17 mouse cellular contexts compared by ENCODE assay signal in the genomic region with DNA sequence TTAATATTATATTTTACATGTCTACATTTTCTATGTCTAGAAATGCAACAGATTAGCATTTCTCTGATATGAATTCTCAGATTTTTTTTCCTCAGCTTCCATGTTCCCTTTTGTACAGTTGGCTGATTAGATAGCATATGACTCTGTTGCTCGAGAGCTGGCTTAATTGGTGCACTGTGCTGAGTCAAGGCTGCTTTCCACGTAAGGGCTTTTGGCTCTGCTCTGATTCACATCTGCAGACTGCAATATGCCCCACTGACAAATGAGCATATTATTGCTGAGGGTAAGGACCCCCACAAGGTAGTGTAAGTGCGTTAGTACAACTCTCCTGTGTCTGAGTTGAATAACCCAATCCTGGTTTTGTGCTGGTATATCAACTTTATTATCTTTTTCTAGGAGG.
"Had no signal": no experiment of that assay in that cellular context is flagged by ENCODE, and none has a peak within 500 bp of the region (broad histone marks: within the 10 kb centered on the region; RNA-seq: fewer than 3 reads in every experiment).

No protein-coding gene starts in this region.

- H3K27me3 ChIP-seq: limb, embryonic 12.5 days; liver, embryonic 13.5 days; lung, embryonic 15.5 days; megakaryocyte, embryonic 14.5 days; midbrain, embryonic 12.5 days; neural tube, embryonic 13.5 days had no signal

- H3K36me3 ChIP-seq: limb, embryonic 12.5 days; liver, embryonic 13.5 days; lung, embryonic 15.5 days; midbrain, embryonic 12.5 days; neural tube, embryonic 13.5 days had no signal

- H3K4me3 ChIP-seq: limb, embryonic 12.5 days; liver, embryonic 13.5 days; lung, embryonic 15.5 days; megakaryocyte, embryonic 14.5 days; midbrain, embryonic 12.5 days; neural tube, embryonic 13.5 days had no signal

- H3K27ac ChIP-seq: limb, embryonic 12.5 days; liver, embryonic 13.5 days; lung, embryonic 15.5 days; macrophage; midbrain, embryonic 12.5 days; neural tube, embryonic 13.5 days had no signal

- H3K4me1 ChIP-seq: limb, embryonic 12.5 days; liver, embryonic 13.5 days; lung, embryonic 15.5 days; megakaryocyte, embryonic 14.5 days; midbrain, embryonic 12.5 days; neural tube, embryonic 13.5 days had no signal

- DNase-seq: kidney, adult 8-10 months; kidney, postnatal 36 days; layer of hippocampus, adult 9-11 months; layer of hippocampus, postnatal 36 days; liver; liver, embryonic 13.5 days; liver, postnatal 0 days; lung, postnatal 14 days; right cerebral cortex, adult 18-20 months; right cerebral cortex, postnatal 25 days; thymus, postnatal 36 days had no signal

- H3K4me2 ChIP-seq: limb, embryonic 12.5 days; liver, embryonic 13.5 days; lung, embryonic 15.5 days; midbrain, embryonic 12.5 days; neural tube, embryonic 13.5 days had no signal

- H3K9me3 ChIP-seq: limb, embryonic 12.5 days; liver, embryonic 13.5 days; lung, embryonic 15.5 days; megakaryocyte, embryonic 14.5 days; neural tube, embryonic 13.5 days had no signal

- H3K9ac ChIP-seq: limb, embryonic 12.5 days; liver, embryonic 13.5 days; liver, postnatal 0 days; lung, embryonic 15.5 days; midbrain, embryonic 12.5 days; neural tube, embryonic 13.5 days had no signal

- ATAC-seq: liver, postnatal 0 days had no signal
